Mouse (Mus musculus): ENCODE data around the gene Zfp580.
"Not testable (repeated sequence)": the region's sequence is repeated elsewhere in the genome, so short reads cannot be mapped to it uniquely, and the experiment has no call there.

Zfp580 gene

DNA sequence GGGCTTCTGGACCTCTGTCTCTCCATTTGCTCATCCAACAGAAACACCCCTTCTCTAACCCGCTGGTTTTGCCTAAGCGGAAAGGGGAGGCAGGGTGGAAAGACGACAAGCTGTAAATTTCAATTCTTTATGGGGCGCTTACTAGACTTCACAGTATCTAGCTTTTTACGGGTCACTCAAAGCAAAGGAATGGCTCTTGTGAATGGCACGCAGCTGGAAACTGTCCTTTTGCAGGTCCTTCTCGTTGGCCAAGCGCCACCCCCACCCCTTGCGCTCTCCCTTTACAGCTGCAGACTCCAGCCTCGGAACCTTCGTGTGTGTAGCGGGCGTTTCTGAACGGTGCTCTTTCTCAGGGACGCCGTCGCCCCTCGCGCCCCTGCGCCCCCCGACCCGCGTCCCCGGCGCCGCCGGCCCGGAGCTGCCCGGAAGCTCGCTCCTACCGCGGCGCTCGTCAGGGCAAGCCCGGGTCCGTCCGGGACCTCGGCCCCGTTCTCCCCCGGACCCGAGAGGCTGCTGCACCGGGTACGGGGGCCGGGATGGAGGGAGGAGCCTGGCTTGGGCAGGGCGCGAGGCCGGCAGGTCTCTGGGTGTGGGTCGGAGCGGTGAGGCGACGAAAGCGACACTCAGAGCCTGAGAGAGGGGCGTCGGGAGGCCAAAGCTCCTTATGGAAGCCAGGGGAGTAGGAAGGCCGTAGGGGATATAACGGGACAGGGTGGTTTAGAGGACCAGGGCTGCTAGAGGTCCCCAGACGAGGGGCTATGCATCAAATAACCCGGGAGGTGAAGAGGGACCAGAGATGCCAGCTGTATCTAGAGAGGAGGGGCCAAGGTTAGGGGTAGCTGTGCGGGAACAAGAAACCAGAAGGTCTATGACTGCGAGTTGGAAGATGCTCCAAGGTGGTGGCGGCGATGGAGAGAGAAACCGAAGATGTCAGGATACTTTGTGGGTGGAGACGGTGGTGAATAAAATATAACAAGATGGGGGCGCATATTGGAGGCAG, at the start of gene Zfp580:
Gene Zfp580 (plus strand): TSS at position 346 of the 1,000 bp plus-strand sequence.
- no peak for DNase-seq (ENCODE audit: extremely low read depth, low read depth)

DNA sequence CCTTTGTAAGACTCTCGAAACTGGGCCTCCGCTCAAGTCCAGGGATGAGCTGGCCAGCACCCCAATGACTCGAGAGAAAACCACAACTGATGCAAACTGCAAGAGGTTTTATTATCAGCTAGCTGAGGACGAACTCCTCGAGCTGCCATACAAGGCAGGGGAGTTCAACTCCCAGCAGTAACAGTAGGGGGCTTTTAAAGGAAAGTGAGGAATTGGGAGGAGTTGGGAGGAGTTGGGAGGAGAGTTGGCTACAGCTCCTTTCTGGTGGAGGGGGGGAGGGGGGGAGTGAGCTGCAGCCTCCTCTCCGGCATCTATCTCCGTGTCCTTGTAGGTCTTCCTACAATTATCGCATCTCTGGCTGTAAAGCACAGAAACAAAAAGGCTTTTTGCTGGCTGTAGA, 48.5 kb upstream of the Zfp580 start:
- DNase-seq (ENCODE audit: extremely low read depth, low read depth): not testable (repeated sequence)

DNA sequence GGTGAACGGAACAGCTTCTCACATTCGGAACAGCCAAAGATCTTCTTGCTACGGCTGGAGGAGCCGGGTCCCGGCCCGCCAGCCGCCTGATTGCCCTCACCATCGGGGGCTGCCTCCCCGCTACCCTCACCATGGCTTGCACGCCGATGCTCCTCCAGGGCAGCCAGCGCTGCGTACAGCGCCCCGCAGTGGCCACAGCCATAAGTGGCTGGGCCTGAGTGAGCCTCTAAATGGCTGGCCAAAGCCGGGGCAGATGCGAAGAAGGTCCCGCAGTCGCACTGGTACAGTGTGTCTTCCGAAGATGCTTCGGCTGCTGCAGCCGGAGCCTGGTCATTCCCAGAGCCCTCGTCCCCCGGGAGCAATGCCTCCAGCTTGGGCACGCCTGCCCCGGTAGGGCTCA, 43.1 kb upstream of the Zfp580 start:
- DNase-seq (ENCODE audit: extremely low read depth, low read depth): no peak

GRCm38 (mm10) chr7:5012681-5013513, 38.4 kb upstream of the Zfp580 start:
- DNase-seq (ENCODE audit: extremely low read depth, low read depth): no peak

GRCm38 (mm10) chr7:5014251-5015117, 36.9 kb upstream of the Zfp580 start, which contains the start of the genes Zfp524 and Fiz1:
Zfp524 (plus strand) TSS chr7:5014415.
Fiz1 (minus strand) TSS chr7:5014697.
- peak; percentile 87 for DNase-seq (ENCODE audit: extremely low read depth, low read depth)

DNA sequence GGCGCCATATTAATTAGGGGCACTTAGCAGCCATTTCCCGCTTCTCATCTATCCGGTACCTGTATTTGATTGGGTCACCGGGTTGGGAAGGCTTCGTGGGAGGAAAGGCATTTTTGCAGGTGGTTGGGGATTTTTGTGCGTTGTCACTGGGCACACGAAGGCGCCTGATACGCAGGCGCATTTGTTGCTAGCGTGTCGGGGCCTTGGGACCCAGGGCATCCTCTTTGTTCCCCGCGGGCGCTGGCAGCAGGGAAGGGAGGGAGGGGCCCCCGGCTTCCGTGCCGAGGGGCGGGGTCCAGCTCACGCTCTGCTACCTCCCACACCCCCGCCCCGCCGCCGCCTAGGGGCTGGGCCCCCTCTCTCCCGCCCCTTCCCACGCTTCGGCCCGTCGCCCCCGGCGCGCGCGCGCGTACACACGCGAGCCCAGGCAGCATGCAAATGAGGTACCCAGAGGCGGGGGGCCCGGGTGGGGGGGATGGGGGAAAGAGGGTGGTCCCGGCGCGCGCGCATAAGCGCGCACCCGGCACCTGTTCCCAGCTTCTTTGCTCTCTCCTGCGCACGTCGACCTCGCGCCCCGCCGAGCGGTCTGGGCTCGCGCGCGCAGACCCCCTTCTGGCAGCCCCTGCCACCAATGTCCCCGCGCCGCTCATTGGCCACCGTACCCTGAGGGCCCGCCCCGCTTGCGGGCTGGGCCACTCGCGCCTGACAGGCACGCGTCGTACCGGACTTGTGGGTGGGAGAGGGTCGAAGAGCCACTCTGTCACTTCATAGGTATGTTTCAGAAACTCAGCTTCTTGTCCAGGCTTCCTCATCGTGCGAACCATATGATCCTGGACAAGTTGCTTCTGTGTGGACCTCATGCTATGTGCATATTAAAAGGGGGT, 36.0 kb upstream of the Zfp580 start, which contains the start of gene Gm44973:
Gene Gm44973 (plus strand): TSS at position 379 of the 884 bp plus-strand sequence.
- peak; percentile 94 for DNase-seq (ENCODE audit: extremely low read depth, low read depth)

GRCm38 (mm10) chr7:5016057-5016456, 35.3 kb upstream of the Zfp580 start:
- DNase-seq (ENCODE audit: extremely low read depth, low read depth): no peak

GRCm38 (mm10) chr7:5016920-5017319, 34.4 kb upstream of the Zfp580 start:
- DNase-seq (ENCODE audit: extremely low read depth, low read depth): no peak

DNA sequence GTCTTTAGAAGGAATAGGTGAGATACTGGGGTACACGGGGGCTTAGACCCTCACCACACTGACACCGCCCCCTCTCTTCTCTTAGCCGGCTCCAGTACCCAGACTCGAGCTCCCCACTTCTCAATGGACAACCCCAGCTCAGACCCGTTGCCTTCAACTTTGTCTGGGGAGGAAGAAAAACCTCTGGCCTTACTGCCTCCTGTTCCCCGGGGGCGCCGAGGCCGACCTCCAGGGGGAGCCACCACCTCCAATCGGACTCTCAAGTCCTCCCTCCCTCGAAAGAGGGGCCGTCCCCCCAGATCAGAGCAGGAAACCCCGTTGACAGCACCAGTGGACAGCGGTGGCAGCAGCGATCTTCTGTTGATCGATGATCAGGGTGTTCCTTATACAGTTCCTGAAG, 34.0 kb upstream of the Zfp580 start:
- DNase-seq (ENCODE audit: extremely low read depth, low read depth): no peak

DNA sequence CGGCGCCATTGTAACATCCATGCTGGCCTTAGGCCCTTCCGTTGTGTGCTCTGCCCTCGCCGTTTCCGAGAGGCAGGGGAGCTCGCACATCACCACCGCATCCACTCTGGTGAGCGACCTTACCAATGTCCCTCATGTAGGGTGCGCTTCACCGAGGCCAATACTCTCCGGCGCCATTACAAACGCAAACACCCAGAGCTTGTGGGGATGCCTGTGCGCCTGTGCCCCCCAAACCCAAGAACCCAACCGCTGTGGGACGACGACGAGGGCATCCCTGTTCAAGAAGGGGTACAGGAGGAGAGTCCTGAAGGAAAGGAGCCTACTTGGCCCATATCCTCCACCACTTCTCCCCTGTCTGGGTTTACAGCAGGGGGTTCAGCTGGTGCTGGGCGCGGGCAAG, 33.4 kb upstream of the Zfp580 start:
- no peak for DNase-seq (ENCODE audit: extremely low read depth, low read depth)

DNA sequence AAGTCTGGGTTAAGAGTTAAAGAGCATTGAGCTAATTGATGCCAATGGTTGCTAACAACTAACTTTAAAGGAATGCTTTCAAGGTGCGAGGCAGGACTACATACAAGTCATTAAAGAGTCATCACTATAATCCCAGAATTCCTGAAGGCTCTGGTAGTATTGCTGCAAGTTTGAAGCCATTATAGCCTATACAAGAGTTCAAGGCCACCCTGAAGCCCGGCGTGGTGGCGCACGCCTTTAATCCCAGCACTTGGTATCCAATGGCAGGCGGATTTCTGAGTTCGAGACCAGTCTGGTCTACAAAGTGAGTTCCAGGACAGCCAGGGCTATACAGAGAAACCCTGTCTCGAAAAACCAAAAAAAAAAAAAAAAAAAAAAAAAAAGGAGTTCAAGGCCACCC, 31.8 kb upstream of the Zfp580 start:
- DNase-seq (ENCODE audit: extremely low read depth, low read depth): not testable (repeated sequence)

DNA sequence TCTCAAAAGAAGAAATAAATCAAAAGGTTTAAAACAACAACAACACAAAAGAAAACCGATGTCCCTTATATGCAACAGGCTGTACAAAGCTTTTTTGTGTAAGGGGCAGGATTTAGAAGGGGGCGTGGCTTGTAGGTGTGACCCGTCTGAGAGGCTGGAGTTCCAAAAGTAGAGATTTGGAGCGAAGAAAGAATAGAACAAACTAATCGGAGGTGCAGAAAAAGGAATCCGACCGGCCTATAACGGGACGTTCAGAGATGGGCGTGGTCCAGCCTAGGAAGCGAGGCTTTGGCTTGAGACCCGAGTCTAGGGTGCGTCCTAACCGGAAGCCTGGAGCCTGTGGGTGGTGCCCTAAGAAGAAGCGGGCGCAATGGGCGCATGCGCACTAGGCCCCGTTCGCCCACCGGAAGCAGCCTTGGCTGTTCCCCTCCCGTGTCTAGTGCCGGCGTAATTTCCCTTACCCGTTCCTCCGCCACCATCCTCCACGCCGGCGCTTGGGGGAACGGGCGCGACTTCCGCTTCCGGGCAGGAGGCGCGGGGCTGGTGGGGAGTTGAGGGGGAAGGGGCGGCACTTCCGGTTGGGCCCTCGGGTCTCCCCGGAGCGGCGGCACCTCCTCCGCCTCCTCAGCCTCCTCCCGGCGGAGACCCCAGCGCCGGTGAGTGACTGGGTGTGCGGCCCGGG, 31.2 kb upstream of the Zfp580 start, which contains the start of the genes Zfp865 and Ccdc106:
Gene Zfp865 (plus strand): TSS at position 377 of the 682 bp plus-strand sequence.
Gene Ccdc106 (plus strand): TSS at position 554 of the 682 bp plus-strand sequence.
- peak; percentile 95 for DNase-seq (ENCODE audit: extremely low read depth, low read depth)

GRCm38 (mm10) chr7:5020685-5021084, 30.7 kb upstream of the Zfp580 start:
- DNase-seq (ENCODE audit: extremely low read depth, low read depth): no peak

DNA sequence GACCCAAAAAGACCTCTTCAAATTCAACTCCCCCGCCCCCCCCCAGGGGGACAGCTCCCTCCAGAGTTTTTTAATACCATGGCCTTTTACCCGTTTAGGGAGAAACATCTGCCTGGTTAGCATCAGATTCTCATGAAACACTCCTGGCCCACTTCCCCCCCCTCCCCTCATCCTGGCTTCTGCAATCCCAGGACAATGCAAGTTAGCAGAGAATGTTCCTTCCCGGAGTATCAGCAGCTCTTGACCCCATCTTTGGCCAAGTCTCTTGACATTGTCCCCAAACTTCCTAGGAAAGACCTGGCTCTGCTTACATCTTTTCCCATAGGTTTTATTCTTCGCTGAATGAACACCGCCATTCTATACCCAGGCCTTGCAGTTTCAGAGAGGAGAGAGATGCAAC, 30.1 kb upstream of the Zfp580 start:
- no peak for DNase-seq (ENCODE audit: extremely low read depth, low read depth)

DNA sequence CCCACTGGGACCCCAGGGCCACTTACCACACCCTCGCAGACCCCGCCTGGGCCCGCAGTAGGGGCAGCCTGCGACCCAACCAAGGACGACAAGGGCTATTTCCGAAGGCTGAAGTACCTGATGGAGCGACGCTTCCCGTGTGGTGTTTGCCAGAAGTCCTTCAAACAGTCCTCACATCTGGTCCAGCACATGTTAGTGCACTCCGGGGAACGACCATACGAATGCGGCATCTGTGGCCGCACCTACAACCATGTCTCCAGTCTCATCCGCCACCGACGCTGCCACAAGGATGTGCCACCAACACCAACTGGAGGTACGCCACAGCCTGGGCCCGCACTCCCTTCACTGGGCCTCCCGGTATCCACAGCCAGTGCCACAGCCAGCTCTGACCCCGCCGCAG, 21.8 kb upstream of the Zfp580 start:
- no peak for DNase-seq (ENCODE audit: extremely low read depth, low read depth)

- DNase-seq (ENCODE audit: extremely low read depth, low read depth): no peak
Measured at GRCm38 (mm10) chr7:5029946-5030345, 21.4 kb upstream of the Zfp580 start.

DNA sequence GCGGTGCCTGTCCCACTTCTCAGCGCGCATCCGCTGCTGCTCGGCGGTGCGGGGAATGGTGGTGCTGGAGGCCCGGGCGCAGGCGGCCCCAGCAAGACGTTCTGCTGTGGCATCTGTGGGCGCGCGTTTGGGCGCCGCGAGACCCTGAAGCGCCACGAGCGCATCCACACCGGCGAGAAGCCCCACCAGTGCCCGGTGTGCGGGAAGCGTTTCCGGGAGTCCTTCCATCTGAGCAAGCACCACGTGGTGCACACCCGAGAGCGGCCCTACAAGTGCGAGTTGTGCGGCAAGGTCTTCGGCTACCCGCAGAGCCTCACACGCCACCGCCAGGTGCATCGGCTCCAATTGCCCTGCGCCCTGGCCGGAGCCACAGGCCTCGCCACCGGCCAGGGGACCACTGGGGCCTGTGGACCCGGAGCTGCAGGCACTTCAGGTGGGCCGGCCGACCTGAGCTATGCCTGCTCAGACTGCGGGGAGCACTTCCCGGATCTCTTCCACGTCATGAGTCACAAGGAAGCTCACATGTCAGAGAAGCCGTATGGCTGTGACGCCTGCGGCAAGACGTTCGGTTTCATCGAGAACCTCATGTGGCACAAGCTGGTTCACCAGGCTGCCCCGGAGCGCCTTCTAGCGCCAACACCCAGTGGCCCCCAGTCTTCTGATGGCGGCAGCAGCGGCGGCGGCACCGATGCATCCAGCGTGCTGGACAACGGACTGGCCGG, 20.6 kb upstream of the Zfp580 start:
- no peak for DNase-seq (ENCODE audit: extremely low read depth, low read depth)

- DNase-seq (ENCODE audit: extremely low read depth, low read depth): no peak
Measured at GRCm38 (mm10) chr7:5031496-5031895, 19.8 kb upstream of the Zfp580 start.
